Mouse (Mus musculus) cerebellum, postnatal 25 days (tissue): ENCODE data around the gene Acad11.

Source experiments
- DNase-seq, 2 experiments: peaks; one replicate each; pipeline ENCODE4 v3.0.0; 2021; ENCODE audit warnings: mixed read lengths in 2 of 2

Gene Acad11

GRCm38 (mm10) chr9:104085730-104086429 is 22.7 kb downstream of the Acad11 start:
- no peak for DNase-seq

GRCm38 (mm10) chr9:104088555-104088954 is 25.4 kb downstream of the Acad11 start:
- DNase-seq, result peak in 1 of 2 experiments; percentile 13

GRCm38 (mm10) chr9:104092945-104093344 is 29.8 kb downstream of the Acad11 start:
- DNase-seq, result no peak

DNA sequence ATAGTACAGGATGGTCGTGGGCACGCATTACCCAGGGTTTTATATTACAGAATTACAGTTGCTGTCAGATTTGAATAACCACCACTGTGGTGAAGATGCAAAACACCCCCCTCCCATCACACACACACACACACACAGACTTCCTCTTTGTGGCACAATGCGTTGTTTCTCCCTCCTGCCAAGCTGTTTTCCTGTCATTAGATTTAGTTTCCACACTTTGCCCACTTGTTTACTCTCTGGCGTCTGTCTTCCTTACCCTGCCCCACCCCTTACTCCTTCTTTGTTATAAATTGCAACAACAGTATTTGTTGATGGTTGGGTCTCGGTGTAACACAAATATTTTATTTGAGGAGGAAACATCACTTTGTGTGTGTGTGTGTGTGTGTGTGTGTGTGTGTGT is 35.1 kb downstream of the Acad11 start:
- DNase-seq, result no peak

- no peak for DNase-seq
Measured at GRCm38 (mm10) chr9:104099060-104099459, 35.9 kb downstream of the Acad11 start.

DNA sequence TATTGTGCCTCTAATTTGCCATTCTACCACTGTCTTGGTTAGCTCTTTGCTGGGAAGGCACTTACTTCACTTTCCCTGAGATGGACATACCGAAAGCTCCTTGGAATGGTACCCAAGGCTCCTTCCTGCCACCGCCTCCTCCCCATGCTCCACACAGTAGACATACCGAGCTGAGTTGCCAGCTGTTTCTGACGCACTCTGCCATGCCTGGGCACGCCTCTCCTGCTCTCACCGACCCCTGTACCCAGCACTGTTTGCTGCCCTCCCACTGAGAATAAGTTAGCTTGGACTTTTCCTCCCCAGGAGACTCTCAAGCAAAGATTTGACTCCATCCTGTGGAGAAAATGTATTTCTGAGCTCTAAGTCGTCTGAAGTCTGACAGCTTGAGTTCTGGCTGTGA is 37.6 kb downstream of the Acad11 start:
- DNase-seq, result no peak

DNA sequence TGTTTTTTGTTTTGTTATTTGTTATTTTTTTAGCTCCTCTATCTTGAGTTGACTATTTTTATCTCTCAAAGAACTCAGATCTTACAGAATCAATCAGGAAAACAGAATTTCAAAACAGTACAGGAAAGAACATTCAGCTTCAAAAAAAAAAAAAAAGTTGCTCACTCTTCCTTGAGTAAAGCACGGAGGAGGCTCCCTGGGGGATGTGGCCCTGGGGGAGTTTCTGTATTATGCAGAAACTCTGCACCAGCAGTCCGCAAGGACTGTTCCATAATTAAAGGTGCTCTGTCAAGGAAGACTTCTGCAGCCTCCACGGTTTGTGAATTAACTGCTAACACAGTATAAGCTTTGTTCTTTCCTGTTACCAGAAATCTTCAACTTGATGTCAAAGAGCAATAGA is 38.3 kb downstream of the Acad11 start:
- no peak for DNase-seq

- no peak for DNase-seq
Measured at GRCm38 (mm10) chr9:104102301-104102700, 39.1 kb downstream of the Acad11 start.

DNA sequence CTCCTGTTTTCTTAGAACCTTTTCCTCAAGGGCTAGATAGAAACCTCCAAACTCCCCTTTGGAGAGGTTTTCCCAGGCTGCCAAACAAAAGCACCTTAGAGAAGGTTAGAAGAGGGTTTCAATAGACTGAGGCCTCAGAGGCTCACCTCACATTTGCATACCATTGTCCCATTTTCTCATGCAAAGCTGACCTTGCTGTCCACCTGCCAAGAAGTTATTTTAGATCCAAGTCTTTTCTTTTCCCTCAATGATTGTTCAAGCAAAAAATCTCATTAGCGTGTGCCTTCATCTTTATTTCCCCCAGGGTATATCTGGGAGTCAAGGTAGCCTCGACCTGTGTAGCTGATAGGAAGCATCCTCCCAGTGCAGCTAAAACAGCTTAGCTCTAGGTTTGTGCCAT is 39.7 kb downstream of the Acad11 start:
- no peak for DNase-seq

DNA sequence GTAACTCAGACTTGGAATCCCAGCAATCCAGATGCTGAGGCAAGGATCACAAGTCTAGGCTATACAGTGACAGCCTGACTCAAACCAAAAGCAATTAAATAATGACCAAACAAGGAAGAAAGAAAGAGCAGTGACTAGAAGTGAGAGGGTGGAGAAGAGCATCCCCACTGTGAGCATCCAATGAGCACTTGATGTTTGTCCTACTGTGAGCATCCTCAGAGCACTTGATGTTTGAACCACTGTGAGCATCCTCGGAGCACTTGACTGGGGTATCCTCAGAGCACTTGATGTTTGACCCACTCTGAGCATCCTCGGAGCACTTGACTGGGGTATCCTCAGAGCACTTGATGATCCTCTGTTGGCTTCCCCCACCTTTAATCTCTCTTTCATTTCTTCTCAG is 41.8 kb downstream of the Acad11 start:
- no peak for DNase-seq

DNA sequence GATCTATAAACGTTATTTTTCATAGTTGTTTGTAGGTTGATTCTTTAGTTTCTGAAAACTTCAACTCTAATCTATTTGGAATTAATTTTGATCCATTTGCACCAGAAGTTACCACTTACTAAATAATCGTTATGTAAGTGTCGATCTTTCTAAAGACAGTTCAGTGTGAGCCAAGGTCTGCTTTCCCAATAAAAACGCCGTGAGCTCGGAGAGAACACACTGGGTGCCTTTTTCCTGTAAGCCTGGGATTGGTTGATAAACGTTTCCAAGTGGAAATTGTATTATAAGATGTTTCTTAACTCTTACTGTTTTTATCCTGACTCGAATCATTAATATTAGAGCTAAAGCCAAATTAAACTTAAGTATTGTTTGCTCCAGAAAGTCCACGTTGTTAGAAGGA is 43.8 kb downstream of the Acad11 start:
- DNase-seq, result no peak

DNA sequence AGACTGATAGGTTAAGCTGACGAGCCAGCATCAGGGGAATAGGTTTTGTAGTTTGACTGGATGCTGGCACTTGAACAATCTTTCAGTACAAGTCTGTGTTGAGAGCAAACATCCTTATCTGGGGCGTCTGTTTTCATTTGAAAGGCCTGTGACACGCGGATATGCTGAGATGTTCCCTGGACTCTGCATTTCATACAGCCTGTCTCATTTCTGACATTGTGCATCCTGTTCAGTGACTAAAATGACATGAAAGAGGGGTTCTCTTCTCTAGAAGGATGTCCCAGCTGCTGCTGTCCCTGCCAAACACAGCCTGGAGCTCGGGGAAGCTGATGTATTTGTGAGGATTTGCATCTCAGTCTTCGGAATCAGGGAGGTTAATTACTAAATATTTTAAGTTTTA is 44.3 kb downstream of the Acad11 start:
- DNase-seq, result no peak

GRCm38 (mm10) chr9:104108571-104109143 is 45.5 kb downstream of the Acad11 start:
- DNase-seq, result no peak

DNA sequence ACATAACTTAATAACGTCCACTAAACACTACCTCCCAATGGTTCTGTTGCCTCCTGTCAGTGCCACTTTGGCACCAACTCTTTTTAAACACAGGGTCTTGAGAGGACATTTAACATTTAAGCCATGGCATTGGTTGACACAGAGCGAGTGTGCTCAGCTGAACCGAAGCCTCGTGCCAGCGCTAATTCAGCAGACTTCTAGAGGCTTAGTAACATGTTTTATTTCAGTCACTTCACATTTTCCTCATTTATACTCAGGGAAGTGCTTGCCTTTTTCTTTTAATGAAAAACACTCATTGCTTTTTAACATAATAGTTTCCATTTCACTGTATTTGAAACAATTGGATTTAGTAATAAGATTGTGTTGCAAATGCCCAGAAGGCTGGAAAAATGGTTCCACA is 46.0 kb downstream of the Acad11 start:
- DNase-seq, result no peak

DNA sequence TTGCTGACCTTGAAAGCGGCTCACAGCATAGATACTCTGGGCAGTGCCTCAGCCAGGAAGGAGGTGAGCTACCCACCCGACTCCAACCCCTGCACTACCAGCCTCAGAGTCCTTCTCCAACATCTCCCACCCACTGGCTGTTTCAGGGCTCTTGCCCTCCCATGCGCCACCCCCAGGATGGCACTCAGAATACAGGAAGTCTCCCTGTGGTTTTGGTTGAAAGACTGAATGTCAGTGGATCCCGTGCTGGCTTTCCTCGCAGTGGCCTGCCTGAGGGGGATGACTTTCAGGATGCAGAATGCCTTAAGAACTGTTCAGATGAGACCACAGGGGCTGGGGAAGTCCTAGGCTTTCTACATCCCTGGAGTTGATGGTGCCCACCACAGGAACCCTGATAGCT is 59.9 kb downstream of the Acad11 start:
- DNase-seq, result no peak

GRCm38 (mm10) chr9:104123622-104124021 is 60.4 kb downstream of the Acad11 start:
- no peak for DNase-seq

GRCm38 (mm10) chr9:104126833-104127232 is 63.7 kb downstream of the Acad11 start, which contains the start of gene Ackr4:
Ackr4 (minus strand) TSS chr9:104126933.
- DNase-seq, result no peak

DNA sequence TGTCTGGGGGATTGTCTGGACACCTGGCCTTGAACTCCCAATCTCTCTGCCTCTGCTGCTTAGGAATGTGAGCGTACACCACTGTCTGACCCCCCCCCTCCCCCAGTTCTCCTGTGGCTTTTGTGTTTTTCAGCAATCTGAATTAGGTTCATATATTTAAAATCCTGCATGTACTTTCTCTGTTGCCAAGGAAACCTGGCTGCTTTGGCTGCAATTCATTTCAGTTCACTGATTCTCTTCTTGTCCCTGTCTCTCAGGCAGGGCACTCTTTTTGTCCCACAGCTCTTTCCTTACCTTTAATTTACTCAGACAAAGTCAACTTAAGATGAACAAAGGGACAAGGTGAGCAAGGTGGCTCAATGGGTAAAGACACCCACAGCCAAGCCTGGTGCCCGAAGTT is 64.9 kb downstream of the Acad11 start:
- no peak for DNase-seq

DNA sequence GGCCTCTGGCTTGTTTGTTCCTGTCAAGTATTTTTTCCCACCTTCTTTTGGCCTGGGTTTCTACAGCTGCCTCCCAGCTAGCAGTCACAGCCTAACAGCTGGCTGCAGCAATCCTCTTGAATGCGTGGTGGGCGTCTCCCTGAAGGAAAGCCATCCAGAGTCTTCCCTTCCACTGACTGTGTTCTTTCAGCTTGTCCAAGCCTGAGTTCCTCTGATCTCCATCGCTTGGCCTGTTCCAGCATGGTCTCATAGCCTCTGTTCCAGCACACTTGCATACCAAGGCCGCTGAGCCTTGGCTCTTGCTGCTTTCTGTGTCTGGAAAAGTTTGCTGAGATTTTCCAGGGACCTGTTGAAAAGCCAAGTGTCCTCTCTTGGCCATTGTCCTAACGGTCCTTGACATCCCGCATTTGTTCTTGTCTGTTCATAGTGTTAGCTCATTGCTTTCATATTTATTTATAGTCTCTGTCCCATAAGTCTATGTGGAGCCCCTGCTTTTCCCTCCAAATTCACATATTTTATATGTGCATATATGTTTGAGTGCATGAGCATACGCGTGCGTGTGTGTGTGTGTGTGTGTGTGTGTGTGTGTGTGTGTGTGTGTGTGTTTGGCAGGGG is 67.1 kb downstream of the Acad11 start:
- DNase-seq, result no peak

DNA sequence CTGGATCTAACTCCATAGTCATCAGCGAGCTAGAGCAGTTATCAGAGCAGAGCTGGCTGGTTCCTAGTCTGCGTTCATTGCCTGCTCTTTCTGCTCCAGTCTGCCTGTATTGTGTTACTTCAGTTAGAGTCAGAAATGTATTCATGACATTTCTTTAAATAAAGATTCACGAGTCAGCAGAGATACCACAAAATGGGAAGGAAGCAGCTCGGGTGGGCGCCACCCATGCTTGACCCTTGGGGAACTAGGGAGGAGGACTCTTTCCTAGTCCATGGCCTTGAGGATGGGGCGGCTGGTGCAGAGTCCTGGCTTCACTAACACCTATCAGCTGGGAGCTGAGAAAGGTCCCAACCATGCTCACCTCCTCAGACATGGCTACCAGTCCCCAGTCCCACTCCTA is 77.2 kb downstream of the Acad11 start:
- DNase-seq, result no peak

GRCm38 (mm10) chr9:104142805-104143204 is 79.6 kb downstream of the Acad11 start:
- no peak for DNase-seq

- DNase-seq, result peak in 1 of 2 experiments; percentile 21
Measured at GRCm38 (mm10) chr9:104144314-104144996, 81.3 kb downstream of the Acad11 start.

DNA sequence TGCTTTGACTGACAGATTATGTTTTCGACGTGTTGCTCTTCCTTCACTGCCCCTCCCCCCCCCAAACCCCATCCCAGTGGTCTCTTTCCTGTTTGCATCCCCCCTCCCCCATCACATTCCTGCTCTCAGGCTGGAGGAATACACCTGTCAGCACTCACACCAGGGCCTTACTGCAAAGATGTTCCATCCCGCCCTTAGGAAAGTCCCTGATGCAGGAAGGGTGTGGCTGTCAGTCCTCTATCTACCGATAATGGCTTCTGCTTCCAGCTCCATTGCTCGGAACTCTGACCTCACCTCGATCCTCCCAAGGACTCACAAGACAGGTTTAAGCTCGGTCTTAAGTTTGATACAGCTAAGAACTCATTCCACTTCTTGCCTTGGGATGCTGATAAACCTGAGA is 83.5 kb downstream of the Acad11 start:
- DNase-seq, result no peak

DNA sequence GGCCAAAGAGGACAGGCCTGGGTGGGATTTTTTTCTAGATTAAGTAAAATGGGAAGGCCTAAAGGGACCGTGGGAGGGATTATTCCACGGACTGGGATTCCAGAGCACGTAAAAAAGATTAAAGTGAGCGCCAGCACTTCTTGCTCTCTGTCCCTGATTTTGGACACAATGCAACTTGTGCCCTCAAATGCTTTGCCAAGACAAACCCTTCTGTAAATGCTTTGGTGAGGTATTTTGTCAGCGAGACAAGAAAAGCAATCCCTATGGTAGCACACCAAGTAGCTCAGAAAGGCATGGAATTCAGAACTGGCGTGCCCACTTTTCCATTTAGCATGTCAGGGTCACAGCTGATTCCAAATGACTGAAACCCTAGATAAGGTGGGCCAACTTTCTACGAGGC is 85.8 kb downstream of the Acad11 start:
- DNase-seq, result no peak
